Mouse (Mus musculus) ovary, postnatal 10 days (tissue): ENCODE data around the gene Etnk2.

Experiments used
- DNase-seq: peaks from one replicate; pipeline ENCODE4 v3.0.0; 2022; ENCODE audit warnings: low spot score

The Etnk2 gene

GRCm38 (mm10) chr1:133382552-133383155, 19.3 kb downstream of the Etnk2 start:
- DNase-seq: no peak

DNA sequence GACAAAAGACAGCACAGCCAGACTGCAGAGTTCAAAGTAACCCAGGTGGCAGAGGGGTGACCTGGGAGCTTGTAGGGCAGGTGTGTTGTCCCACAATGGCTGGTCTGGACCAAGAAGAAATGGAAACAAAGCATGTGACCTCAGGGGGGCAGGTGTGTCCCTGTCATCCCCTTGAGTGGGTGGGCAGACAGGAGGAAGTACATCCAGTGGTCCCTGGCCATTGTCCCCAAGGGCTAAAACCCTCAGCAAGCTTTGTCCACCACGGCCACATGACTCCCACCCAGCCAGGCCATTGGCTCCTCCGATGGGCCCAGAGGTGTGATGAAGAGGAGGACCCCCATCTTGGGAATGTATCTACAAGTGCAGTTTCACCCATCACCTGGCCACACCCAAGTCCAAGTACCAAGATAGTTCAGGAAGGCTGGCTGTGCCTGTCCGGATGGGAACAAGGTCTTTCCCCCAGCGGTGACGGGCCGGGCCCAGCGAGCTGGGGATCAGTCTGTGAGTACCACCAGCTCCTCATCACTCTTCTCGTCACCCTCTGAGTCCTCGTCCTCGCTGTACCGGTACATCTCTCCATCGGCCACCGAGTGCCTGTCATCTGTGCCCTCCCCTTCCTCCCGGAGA, 19.9 kb downstream of the Etnk2 start:
- no peak for DNase-seq

DNA sequence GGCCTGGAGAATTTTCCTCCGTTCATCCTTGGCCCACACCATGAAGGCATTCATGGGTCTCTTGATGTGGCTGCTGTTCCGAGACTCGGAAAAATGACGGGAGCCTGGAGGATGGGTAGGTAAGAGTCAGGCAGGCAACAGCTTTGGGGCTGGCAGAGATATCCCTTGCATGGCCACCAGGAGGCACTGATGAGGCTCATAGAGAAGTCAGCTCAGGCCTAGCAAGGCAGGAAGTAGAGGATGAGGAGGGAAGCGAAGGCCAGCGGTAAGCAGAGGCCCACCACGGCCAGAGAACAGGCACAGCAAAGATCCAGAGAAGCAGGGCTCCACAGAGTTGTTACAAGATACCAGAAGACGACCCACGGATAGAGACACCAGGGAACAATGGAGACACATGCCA, 22.1 kb downstream of the Etnk2 start:
- no peak for DNase-seq

DNA sequence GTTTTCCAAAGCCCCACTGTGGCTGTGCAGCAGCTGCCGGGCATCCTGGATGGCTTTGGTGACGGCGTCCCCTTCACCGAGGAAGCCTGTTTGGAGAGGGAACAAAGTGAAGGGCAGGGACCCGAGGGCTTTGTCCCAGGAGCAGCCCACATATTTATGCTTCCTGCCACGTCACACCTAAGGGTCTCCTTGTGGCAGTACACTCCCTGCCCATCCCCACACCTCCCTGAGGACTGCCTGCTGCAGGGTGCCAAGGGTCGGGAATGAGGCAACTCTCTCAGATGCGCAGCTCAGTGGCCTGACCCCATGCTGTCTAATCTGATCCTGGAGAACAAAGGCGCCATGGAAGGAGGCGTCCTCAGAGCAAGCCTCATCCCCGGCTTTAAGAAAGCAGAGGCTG, 22.8 kb downstream of the Etnk2 start:
- DNase-seq: no peak

GRCm38 (mm10) chr1:133387539-133388268, 24.3 kb downstream of the Etnk2 start:
- no peak for DNase-seq

- DNase-seq: no peak
These were observed 31.3 kb downstream of the Etnk2 start for GRCm38 (mm10) chr1:133394702-133395101.

DNA sequence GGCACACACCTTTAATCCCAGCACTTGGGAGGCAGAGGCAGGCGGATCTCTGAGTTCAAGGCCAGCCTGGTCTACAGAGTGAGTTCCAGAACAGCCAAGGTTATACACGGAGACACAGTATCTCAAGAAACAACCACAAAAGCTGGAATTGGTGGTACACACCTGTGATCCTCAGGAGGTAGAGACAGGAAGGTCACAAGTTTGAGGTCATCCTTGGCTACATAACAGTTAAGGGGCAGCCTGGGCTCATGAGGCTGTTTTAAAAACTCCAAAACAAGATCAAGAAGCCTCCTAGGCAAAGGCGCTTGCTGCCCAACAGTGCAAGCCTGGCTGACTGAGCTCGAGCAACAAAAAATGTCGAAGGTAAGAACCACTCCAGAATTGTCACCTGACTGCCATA, 33.3 kb downstream of the Etnk2 start:
- DNase-seq: no peak

GRCm38 (mm10) chr1:133397094-133397482, 33.7 kb downstream of the Etnk2 start:
- no peak for DNase-seq

DNA sequence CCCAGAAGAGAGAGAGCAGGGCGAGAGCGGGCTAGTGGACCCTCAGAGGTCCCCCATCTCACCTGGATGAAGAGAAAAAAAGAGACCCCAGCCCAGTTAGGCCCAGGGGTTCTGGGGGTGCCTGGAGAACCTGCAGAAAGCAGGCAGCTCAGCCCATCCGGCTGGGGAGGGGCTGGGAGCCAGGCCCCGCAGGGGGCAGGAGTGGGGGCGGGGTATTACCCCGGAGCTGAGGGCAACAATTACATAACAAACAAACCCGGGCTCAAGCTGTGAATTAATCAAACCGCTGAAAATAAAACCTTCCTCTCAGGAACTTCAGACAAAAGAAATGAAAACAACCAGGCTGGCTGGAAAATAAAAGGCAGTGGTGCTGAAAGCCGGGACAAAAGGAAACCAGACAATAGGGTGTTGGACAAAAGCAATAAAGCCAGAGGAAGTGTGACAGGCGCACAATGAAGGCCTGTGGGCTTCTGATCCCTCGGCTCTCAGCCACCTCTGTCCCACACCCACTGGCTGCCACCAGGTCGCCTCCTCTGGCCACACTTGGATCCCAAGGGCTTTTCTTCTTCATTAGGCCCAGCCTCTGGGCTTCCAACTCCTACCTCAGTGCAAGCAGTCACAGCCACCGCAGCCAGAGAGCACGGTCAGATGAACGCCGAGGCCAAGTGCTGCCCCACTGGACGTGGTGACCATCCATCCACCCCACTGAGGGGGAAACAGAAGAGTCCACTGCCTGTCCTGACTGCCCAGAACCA, 34.3 kb downstream of the Etnk2 start:
- no peak for DNase-seq

DNA sequence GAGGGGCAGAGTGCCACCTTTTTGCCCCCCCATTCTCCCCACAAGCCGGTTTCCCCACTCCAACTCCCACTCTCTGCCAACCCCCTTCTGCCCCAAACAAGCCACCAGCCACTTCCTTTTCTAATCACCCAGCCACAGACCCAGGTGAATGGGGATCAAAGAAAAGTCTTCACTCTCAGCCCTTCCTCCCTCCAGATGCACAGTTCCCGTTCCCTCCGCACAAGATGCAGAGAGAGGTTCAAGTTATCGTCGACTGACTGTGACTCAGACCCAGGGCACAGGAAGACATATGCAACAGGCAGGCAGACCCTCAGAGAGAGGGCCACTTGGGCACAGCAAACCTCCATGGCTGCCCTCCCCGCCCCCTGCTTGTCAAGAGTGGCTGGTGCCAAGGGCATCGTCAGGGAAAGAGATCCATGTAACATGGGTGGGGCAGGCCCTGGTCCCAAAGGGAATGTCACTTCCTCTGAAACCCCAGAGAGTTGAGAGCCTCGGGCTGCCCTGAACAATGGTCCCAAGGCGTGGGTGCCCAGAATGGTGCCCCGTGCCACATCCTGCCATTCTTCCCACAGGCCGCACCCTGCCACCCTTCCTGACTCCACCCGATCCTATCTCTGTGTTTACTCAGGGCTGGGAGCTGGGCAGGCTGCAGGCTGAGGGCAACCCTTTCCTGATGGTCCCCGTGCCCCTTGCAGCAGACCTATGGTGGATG, 36.8 kb downstream of the Etnk2 start:
- no peak for DNase-seq

DNA sequence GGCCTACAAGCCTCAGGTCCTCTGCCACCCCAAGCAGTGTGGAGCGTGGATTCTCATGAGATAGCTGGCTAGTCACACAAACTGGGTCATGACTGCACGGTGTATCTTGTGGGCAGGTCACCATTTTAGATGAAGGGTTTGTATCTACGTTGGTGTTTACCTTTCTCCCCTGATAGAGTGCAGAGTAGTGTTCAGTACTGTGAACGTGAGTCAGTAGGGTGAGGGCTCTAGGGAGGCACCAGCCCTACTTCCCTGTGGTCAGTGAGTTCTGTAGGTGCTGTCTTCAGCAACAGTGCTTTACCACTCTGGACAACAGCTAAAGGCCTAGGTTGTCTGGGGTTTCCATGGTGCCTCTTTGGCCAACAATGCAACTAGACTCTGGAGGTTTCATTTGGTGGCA, 40.6 kb downstream of the Etnk2 start:
- DNase-seq: no peak

DNA sequence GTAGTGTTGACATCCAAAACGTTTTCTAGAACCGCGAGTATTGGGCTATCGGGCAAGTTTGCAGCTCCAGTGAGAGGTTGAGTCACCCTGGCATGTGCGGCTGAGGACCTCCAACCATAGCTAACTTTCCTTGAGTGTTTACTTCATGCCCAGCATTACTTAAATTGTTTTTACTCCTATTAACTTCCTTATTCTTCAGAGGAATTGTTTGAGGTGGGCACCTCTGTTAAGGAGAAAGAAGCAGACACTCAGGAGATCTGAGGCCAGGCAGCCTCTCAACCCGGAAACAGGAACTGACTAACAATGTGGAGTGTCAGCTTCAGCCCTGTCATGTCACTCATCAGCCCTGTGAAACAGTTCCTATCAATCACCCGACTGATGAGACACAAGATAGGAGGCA, 43.2 kb downstream of the Etnk2 start:
- no peak for DNase-seq

DNA sequence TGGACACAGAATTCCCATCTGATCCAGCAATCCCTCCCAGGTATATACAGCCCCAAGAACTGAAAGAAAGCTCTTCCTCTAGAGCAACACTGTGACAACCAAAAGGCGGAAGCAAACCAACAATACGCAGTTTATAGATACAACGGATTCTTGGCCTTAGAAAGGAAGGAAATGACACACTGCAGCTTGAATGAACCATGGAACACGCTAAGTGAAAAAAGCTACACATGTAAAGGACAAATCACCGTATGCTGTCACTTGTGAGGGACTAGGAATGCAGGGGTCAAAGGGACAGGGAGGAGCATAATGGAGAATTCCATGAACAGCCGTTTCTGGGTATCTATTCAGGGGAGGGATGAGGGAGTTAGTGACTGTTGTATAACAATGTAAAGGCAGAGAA, 44.1 kb downstream of the Etnk2 start:
- no peak for DNase-seq

- DNase-seq: no peak
These were observed 44.9 kb downstream of the Etnk2 start for GRCm38 (mm10) chr1:133408321-133408720.

DNA sequence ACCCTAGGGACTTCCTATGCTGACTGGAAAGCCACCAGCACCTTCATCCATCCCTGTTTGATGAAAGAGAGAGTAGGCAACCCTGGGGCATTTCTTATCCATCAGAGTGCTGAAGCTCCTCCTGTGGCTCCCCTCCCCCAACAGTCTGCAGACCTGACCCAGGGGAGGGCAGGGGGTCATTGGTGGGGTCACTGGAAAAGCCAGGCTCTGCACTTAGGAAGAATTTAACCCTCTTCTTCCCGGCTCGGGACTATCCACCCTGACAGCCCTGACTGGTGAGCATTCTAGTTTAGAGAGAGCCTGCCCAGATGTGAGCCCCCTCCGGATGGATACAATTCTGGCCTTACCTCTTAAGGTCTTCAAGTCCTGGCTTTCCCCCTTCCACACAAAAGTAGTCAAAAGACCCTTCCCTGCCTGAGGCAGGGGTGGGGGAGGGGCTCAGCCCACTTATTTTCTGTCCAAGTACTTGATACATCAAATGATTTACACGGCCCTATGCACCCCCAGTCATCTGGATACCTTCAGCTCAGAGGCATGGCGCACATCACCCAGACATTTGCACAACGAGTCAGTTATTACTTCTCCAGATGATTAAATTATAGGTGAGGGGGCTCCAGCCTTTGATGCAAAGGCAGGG, 45.6 kb downstream of the Etnk2 start:
- no peak for DNase-seq

GRCm38 (mm10) chr1:133409786-133410185, 46.4 kb downstream of the Etnk2 start:
- DNase-seq: no peak

DNA sequence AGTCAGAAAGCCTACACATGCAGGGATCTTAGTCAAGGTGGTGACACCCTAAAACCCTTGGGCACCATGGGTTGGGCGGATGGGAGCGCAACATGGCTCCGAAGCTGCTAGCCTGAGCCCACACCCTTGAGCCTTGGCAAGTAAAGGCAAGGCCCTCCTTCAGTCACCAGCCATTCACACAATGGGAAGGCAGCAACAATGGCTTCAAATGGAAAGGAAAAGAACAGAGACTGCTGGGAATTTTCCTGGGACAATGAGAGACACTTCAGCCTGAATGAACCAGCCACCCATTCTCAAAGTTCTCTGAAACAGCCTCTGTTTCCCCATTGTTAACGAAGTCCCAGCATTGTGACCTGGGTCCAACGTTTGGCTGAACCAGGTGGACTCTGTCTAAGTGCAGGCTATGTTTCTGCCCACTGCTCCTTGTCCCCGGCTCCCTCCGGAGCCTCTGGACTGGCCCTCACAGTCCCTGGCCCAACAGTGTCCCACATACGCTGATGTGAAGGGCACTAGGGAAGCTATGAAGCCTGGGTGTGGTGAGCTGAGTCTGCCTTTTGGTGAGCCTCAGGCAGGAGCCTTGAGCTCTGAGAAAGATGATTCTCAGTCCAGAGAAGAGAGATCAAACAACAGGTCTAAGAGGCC, 48.3 kb downstream of the Etnk2 start:
- no peak for DNase-seq

GRCm38 (mm10) chr1:133412941-133413340, 49.6 kb downstream of the Etnk2 start:
- no peak for DNase-seq

DNA sequence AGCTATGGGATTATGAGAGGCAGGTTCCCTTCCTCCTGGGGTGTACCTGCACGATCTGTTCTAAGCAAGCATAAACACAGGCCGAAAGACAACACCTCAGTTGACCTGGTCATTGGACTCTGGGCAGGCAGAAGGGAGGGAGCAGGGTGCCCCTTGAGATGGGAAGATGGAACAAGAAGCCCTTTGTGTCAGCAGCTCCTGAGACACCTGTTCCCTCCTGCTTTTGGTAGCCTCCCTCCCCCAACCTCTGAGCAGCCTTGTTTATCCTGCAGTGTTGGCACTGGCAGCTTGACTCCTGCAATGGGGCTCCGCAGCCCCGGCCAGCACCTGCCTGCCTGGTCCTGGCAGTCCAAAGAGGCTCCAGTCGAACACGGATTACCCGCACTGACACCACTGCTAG, 51.7 kb downstream of the Etnk2 start:
- no peak for DNase-seq

- DNase-seq: no peak
These were observed 52.1 kb downstream of the Etnk2 start for GRCm38 (mm10) chr1:133415505-133415904.

- DNase-seq: no peak
These were observed 53.1 kb downstream of the Etnk2 start for GRCm38 (mm10) chr1:133416472-133416871.
